22 mouse cellular contexts compared by ENCODE assay signal in the genomic region with DNA sequence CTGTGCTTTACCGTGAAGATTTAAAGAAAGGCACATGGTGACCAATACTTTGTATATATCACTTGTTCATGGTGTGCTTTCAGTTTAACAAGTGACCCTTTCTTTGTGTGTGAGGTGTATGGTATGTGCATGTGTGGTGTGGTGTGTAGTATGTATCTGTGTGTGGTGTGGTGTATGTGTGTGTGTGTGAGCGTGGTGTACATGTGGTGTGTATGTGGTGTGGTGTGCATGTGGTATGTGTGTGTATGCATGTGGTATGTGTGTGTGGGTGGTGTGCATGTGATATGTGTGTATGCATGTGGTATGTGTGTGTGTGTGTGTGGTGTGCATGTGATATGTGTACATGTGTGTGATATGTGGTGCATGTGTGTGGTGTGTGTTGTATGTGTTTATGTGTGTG. TPM values are rescaled to one million over a fixed set of nuclear protein-coding genes. Genes with fewer than 3 reads are reported as not detected.
DNase-seq lines count a peak whose midpoint lies in the region; ATAC-seq and TF ChIP-seq lines count a peak whose summit lies in the region.
"Had no signal": no experiment of that assay in that cellular context is flagged by ENCODE, and none has a peak within 500 bp of the region (broad histone marks: within the 10 kb centered on the region; RNA-seq: fewer than 3 reads in every experiment).

No protein-coding gene starts in this region.

- peak; percentile 16; the same call in 1 of the 2 replicates for ATAC-seq in forebrain, embryonic 13.5 days
- no peak for ATAC-seq in forebrain, embryonic 16.5 days
- no peak for ATAC-seq in liver, postnatal 0 days
- ATAC-seq in neural tube, embryonic 11.5 days (ENCODE audit: insufficient read depth, low FRiP score, low TSS enrichment): peak; percentile 32; the same call in 1 of the 2 replicates
- ATAC-seq in neural tube, embryonic 15.5 days (ENCODE audit: low FRiP score): no peak
- ATAC-seq: forebrain, embryonic 15.5 days had no signal

- H3K27me3 ChIP-seq in forebrain, embryonic 13.5 days: no peaks in the 10 kb centered on the region
- H3K27me3 ChIP-seq in forebrain, embryonic 16.5 days (replicated peaks; ENCODE audit: control insufficient read depth, insufficient read depth, low read length): no peaks in the 10 kb centered on the region
- H3K27me3 ChIP-seq in liver, postnatal 0 days (ENCODE audit: insufficient read depth, low read length): no peaks in the 10 kb centered on the region
- no peaks in the 10 kb centered on the region for H3K27me3 ChIP-seq in neural tube, embryonic 11.5 days (ENCODE audit: control insufficient read depth, insufficient read depth, low read length)
- no peaks in the 10 kb centered on the region for H3K27me3 ChIP-seq in neural tube, embryonic 15.5 days (replicated peaks)
- H3K27me3 ChIP-seq: forebrain, embryonic 15.5 days; heart, embryonic 13.5 days; liver, embryonic 15.5 days; lung, embryonic 15.5 days; neural tube, embryonic 13.5 days; stomach, embryonic 15.5 days had no signal

- H3K36me3 ChIP-seq in forebrain, embryonic 13.5 days (ENCODE audit: poor library complexity, severe bottlenecking): no peaks in the 10 kb centered on the region
- no peaks in the 10 kb centered on the region for H3K36me3 ChIP-seq in forebrain, embryonic 16.5 days (ENCODE audit: control insufficient read depth, insufficient read depth)
- no peaks in the 10 kb centered on the region for H3K36me3 ChIP-seq in liver, postnatal 0 days (replicated peaks; ENCODE audit: insufficient read depth, low read length)
- no peaks in the 10 kb centered on the region for H3K36me3 ChIP-seq in neural tube, embryonic 11.5 days (ENCODE audit: control insufficient read depth, insufficient read depth, low read length)
- H3K36me3 ChIP-seq in neural tube, embryonic 15.5 days: no peaks in the 10 kb centered on the region
- H3K36me3 ChIP-seq: forebrain, embryonic 15.5 days; G1E; heart, embryonic 13.5 days; liver, embryonic 15.5 days; lung, embryonic 15.5 days; neural tube, embryonic 13.5 days; stomach, embryonic 15.5 days had no signal

- no peak for DNase-seq in liver, postnatal 0 days
- no peak for DNase-seq in liver
- DNase-seq in neural tube, embryonic 11.5 days (ENCODE audit: low spot score): no peak
- no peak for DNase-seq in layer of hippocampus, adult 8-10 months (ENCODE audit: low spot score in 2 of 2)
- DNase-seq: adrenal gland, adult 8-10 months; cerebellum, adult 8-10 months; cerebellum, postnatal 36 days; heart, postnatal 10 days; retina, postnatal 1 day; right cerebral cortex, postnatal 25 days; thymus, adult 18-20 months; thymus, postnatal 25 days had no signal

- no peaks in the 10 kb centered on the region for H3K9me3 ChIP-seq in forebrain, embryonic 13.5 days (replicated peaks)
- no peaks in the 10 kb centered on the region for H3K9me3 ChIP-seq in forebrain, embryonic 16.5 days (ENCODE audit: control insufficient read depth, low read length)
- H3K9me3 ChIP-seq in liver, postnatal 0 days (ENCODE audit: low read length): no peaks in the 10 kb centered on the region
- H3K9me3 ChIP-seq in neural tube, embryonic 11.5 days (ENCODE audit: control insufficient read depth, low read length): no peaks in the 10 kb centered on the region
- H3K9me3 ChIP-seq in neural tube, embryonic 15.5 days (replicated peaks): no peaks in the 10 kb centered on the region
- H3K9me3 ChIP-seq: forebrain, embryonic 15.5 days; heart, embryonic 13.5 days; liver, embryonic 15.5 days; lung, embryonic 15.5 days; neural tube, embryonic 13.5 days; stomach, embryonic 15.5 days had no signal

- no peak overlapping the region for H3K4me3 ChIP-seq in forebrain, embryonic 13.5 days
- no peak overlapping the region for H3K4me3 ChIP-seq in forebrain, embryonic 16.5 days (replicated peaks; ENCODE audit: low read length)
- H3K4me3 ChIP-seq in liver, postnatal 0 days (ENCODE audit: low read depth, low read length): no peak overlapping the region
- no peak overlapping the region for H3K4me3 ChIP-seq in neural tube, embryonic 11.5 days (ENCODE audit: low read depth, low read length)
- H3K4me3 ChIP-seq in neural tube, embryonic 15.5 days (replicated peaks): no peak overlapping the region
- H3K4me3 ChIP-seq: forebrain, embryonic 15.5 days; heart, embryonic 13.5 days; liver, embryonic 15.5 days; lung, embryonic 15.5 days; neural tube, embryonic 13.5 days; stomach, embryonic 15.5 days had no signal

- peaks cover 19% of the 10 kb centered on the region for H3K4me1 ChIP-seq in forebrain, embryonic 13.5 days
- H3K4me1 ChIP-seq in forebrain, embryonic 16.5 days (replicated peaks; ENCODE audit: control insufficient read depth, insufficient read depth, low read length): peaks cover 3% of the 10 kb centered on the region
- peaks cover 13% of the 10 kb centered on the region; the same call in 1 of the 2 replicates for H3K4me1 ChIP-seq in liver, postnatal 0 days (ENCODE audit: insufficient read depth)
- no peaks in the 10 kb centered on the region for H3K4me1 ChIP-seq in neural tube, embryonic 11.5 days (ENCODE audit: control insufficient read depth, insufficient read depth, low read length)
- no peaks in the 10 kb centered on the region; the same call in 1 of the 2 replicates for H3K4me1 ChIP-seq in neural tube, embryonic 15.5 days
- H3K4me1 ChIP-seq: stomach, embryonic 15.5 days had no signal

- no peak overlapping the region for H3K9ac ChIP-seq in forebrain, embryonic 13.5 days
- no peak overlapping the region for H3K9ac ChIP-seq in forebrain, embryonic 16.5 days (replicated peaks; ENCODE audit: low read depth, low read length)
- H3K9ac ChIP-seq in liver, postnatal 0 days (replicated peaks): no peak overlapping the region
- H3K9ac ChIP-seq in neural tube, embryonic 11.5 days (ENCODE audit: low read length): no peak overlapping the region
- no peak overlapping the region for H3K9ac ChIP-seq in neural tube, embryonic 15.5 days (replicated peaks)
- H3K9ac ChIP-seq: forebrain, embryonic 15.5 days; heart, embryonic 13.5 days; liver, embryonic 15.5 days; lung, embryonic 15.5 days; neural tube, embryonic 13.5 days; stomach, embryonic 15.5 days had no signal

- no peak overlapping the region for H3K27ac ChIP-seq in forebrain, embryonic 13.5 days
- H3K27ac ChIP-seq in forebrain, embryonic 16.5 days (ENCODE audit: low read length): no peak overlapping the region
- H3K27ac ChIP-seq in liver, postnatal 0 days (ENCODE audit: low read depth): peak overlapping the region; percentile 62; the same call in 1 of the 2 replicates
- H3K27ac ChIP-seq in neural tube, embryonic 11.5 days (ENCODE audit: low read depth, low read length): no peak overlapping the region
- no peak overlapping the region for H3K27ac ChIP-seq in neural tube, embryonic 15.5 days (replicated peaks)
- H3K27ac ChIP-seq: forebrain, embryonic 15.5 days; heart, embryonic 13.5 days; liver, embryonic 15.5 days; lung, embryonic 15.5 days; neural tube, embryonic 13.5 days; stomach, embryonic 15.5 days had no signal

- H3K4me2 ChIP-seq in forebrain, embryonic 13.5 days: no peak overlapping the region
- no peak overlapping the region for H3K4me2 ChIP-seq in forebrain, embryonic 16.5 days (ENCODE audit: low read length)
- no peak overlapping the region for H3K4me2 ChIP-seq in liver, postnatal 0 days (ENCODE audit: low read depth, low read length)
- H3K4me2 ChIP-seq in neural tube, embryonic 11.5 days (ENCODE audit: low read depth): no peak overlapping the region
- no peak overlapping the region for H3K4me2 ChIP-seq in neural tube, embryonic 15.5 days
- H3K4me2 ChIP-seq: forebrain, embryonic 15.5 days; heart, embryonic 13.5 days; liver, embryonic 15.5 days; lung, embryonic 15.5 days; neural tube, embryonic 13.5 days; stomach, embryonic 15.5 days had no signal

- no peak for TF ChIP-seq CTCF in liver, postnatal 0 days (IDR thresholded peaks at IDR 0.05; ENCODE audit: low read depth)

- no peak for TF ChIP-seq EP300 in liver, postnatal 0 days (IDR thresholded peaks at IDR 0.05; ENCODE audit: low read depth)

- WGBS in forebrain, embryonic 13.5 days: 61% methylated on average over 2 of the region's 2 CpGs
- 61% methylated on average over 2 of the region's 2 CpGs for WGBS in forebrain, embryonic 16.5 days
- WGBS in liver, postnatal 0 days (ENCODE audit: insufficient replicate concordance): 80% methylated on average over 2 of the region's 2 CpGs
- 84% methylated on average over 2 of the region's 2 CpGs for WGBS in neural tube, embryonic 11.5 days
- 62% methylated on average over 2 of the region's 2 CpGs for WGBS in neural tube, embryonic 15.5 days

RNA-seq across cellular contexts. Expression of a gene that starts 35.6 kb away (rescaled TPM):
- 52.9 and 55.0 TPM in 2 replicates for polyA plus RNA-seq in forebrain, embryonic 13.5 days (2015; fragmentation: Nextera tagmentation; extraction: Ambion mirVana)
- polyA plus RNA-seq in forebrain, embryonic 16.5 days (2015; fragmentation: Nextera tagmentation; extraction: Ambion mirVana): 56.8 and 65.7 TPM in 2 replicates
- 30.4 and 37.3 TPM in 2 replicates for polyA plus RNA-seq in liver, postnatal 0 days (2015; fragmentation: Nextera tagmentation; extraction: Ambion mirVana)
- 63.0 and 69.3 TPM in 2 replicates for polyA plus RNA-seq in neural tube, embryonic 11.5 days (2014; fragmentation: Nextera tagmentation; extraction: Ambion mirVana)
- polyA plus RNA-seq in neural tube, embryonic 15.5 days (2015; fragmentation: Nextera tagmentation; extraction: Ambion mirVana): 36.2 and 41.6 TPM in 2 replicates
- 10 to 100 TPM; 46.5 to 59.9 (median 50.7) TPM for total RNA-seq in layer of hippocampus, adult 8-10 months (2022)

Comparison
In these comparisons a context has a peak if more than half of its experiments do, and no peak if none do; other contexts are left out.
1. ATAC-seq: peak in forebrain, embryonic 13.5 days (single experiment) and neural tube, embryonic 11.5 days (single experiment); none in forebrain, embryonic 16.5 days (single experiment), liver, postnatal 0 days (single experiment) and neural tube, embryonic 15.5 days (single experiment).